Mouse (Mus musculus): Measurements from ENCODE around the gene Ndufaf8.

GRCm38 (mm10) chr11:120134847-120135530 lies 36.3 kb downstream of the Ndufaf8 start:
- TF ChIP-seq POLR2A (IDR thresholded peaks at IDR 0.05; ENCODE audit: control insufficient read depth, low read depth, low read length), result no peak
- TF ChIP-seq CTCF (IDR thresholded peaks at IDR 0.05; ENCODE audit: control insufficient read depth, insufficient read depth, insufficient replicate concordance, low read depth, low read length), result no peak

All from testis, adult 2 months (tissue).